Mouse (Mus musculus) adrenal gland, postnatal 14 days (tissue): Measurements from ENCODE around the gene Ntn1. TPM values are rescaled to one million over a fixed set of nuclear protein-coding genes. Genes with fewer than 3 reads are reported as not detected.

ENCODE experiments used
- DNase-seq: peaks from one replicate; pipeline ENCODE4 v3.0.0; 2021; ENCODE audit warnings: mixed read lengths
- total RNA-seq: library from RNA; stranded (reverse); gene quantifications from 2 replicates; pipeline ENCODE4 v1.2.3, GENCODE M21; 2021

The Ntn1 gene
- total RNA-seq, 1 experiment from 2014 or later: 8.8 TPM

DNA sequence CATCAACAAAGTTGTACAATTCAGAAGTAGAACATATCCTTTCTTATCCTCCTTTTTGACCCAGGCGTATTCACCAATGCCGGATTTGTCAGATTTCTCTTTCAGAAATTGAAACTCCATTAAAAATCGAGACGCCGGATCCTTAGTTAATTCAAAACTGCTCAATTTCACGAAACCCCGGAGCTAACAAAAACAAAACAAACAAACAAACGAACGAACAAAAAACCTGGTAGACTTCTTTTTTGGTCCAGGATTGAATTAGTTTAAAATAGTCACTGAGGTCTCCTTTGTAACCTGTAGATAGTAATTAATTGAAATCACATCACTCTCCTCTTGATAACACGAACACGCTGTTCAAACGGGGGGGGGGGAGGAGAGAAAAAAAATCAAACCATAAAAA, 16.5 kb downstream of the Ntn1 start:
- no peak for DNase-seq

DNA sequence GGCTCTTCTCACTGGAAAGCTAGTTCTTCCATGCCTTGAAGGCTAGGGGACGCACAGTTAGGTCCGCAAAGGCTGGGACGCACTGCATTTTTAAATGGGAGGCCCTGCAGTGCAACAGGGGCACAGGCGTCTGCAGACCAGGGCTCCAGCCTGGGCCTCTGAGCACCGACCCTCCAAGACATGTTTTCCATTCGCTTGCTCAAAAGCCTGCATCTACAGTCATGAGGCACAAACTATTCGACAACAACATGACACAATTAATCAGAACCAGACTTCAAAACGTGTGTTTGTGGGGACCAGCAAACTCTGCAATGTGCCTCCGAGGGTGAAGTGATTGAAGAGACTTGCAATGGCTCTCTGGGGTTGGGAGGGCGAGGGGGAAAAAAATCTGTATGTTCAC, 17.1 kb downstream of the Ntn1 start:
- no peak for DNase-seq

- DNase-seq: no peak
Observed at GRCm38 (mm10) chr11:68381833-68382232, 18.8 kb downstream of the Ntn1 start.

GRCm38 (mm10) chr11:68381318-68381717, 19.3 kb downstream of the Ntn1 start:
- no peak for DNase-seq

- DNase-seq: no peak
Observed at GRCm38 (mm10) chr11:68378946-68379764, 21.5 kb downstream of the Ntn1 start.

DNA sequence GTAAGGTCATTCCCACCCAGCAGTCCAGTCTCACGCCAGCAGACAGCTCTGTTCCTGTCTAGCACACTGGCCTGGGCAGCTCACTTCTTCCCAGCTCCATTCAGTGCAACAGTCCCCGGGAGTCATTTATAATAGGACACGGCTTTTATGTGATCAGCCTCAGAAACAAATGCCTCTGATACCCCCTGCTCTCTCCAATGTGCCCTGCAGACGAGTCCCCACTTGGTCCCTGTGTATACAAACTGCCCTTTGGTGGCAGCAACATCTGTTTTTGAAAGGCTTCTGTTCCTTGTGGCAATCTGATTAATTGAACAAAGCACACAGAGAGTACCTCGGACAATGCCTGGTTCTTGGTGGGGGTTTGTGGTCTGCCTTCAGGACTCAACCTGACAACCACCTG, 22.2 kb downstream of the Ntn1 start:
- DNase-seq: no peak

DNA sequence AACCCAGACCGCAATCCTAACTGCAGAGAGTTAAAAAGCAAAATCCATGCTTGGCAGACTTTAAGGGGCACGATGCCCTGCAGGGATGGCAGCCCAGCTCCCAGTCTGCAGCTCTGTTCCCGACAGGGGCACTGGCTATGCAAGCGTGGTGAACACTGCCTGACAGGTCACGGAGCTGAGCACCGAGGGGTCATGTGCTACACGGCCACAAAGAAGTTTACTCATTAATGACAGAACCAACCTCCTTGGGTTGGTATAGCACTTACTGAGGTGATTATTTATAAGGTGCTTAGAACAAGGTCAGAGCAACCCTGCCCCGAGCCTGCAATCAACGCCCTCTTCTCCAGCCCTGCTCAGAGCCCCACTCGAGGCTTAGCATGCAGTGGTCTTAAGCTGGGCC, 27.5 kb downstream of the Ntn1 start:
- DNase-seq: no peak

DNA sequence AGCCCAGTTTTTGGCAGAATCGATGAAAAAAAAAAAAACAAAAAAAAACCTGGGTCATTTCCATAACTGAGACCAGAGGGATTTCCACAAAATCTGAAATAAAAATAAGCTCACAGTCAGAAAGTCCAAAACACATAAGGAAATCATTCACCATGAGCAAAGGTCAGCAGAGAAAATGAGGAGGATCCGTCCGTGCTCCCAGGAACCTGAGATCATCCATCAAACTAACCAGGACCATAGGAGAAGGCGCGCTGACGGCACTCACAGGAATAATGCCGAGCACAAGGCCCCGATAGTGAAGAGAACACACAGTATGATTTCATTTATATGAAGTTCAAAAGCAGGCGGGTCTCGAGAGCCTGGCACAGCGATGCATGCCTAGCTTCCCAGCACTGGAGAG, 29.0 kb downstream of the Ntn1 start:
- DNase-seq: no peak

- no peak for DNase-seq
Observed at GRCm38 (mm10) chr11:68356901-68357300, 43.7 kb downstream of the Ntn1 start.

DNA sequence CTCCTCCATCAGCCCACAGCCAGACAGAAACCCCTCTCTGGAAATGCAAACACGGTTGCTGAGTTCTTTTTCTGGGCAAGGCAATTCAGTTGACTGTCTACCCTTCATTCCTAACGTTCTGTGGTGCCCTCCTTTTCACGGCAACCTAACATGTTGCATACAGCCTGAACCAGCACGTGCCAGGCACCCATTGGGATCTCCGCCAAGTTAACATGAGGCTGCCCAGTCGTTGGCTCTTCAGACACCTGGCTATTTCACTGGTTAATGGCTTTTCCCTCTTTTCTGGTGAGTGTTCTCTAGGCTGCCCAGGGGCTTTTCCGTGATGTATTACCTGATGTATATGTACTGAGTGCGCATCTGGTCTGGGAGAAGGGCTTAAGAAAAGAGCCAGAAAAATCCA, 45.1 kb downstream of the Ntn1 start:
- DNase-seq: no peak

DNA sequence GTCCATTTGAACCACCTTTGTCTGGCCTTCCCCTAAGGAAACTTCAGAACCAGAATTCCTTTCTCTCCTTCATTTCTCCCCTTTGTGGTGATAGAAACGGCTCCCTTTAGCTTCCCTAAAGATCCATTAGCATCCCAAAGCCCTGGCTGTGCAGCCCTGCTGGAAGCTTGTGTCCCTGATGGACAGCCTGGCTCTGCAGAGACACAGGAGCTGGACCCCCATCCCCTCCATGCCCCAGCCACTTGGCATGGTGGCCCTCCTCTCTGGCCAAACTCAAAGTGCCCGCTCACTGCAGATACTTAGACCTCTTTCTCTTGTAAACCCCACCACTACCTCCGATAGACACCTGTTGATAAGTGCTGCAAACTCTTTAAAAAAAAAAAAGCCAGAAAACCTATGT, 45.8 kb downstream of the Ntn1 start:
- no peak for DNase-seq

DNA sequence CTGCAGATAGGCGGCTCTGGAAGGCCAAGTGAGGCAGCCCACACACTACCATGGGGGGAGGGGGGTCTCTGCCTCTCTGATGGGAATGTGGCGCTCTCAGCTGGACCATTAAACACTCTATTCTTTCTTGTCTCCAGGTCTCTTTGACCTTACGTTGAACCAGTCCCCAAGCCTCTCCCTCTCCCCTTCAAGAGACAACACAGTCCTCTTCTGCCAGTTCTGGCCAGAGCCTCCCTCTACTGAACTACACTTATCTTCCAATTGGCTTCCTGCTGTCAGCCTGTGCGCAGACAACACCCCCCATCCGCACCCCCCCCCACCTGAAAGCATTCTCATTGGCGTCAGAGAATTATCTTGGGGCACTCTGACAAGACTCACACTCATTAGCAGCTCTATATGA, 48.4 kb downstream of the Ntn1 start:
- no peak for DNase-seq

DNA sequence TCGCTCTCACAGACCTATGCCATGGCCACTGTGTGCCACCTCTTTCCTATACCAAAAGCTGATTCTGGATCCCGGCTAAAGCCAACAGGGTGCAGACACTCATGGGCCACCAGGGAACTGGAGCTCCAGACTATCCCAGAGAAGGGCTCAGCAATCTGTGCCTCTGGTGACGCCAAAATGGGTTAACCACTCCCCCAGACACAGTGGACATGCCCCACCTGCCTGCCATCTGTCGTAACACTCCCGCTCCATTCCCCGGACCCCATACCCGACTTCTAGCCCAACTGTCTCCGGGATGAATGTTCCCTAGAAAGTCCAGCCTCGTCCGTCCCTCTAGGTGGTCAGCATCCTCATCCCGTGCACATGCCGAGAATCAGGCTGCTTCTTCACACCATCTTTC, 51.8 kb downstream of the Ntn1 start:
- DNase-seq: no peak

GRCm38 (mm10) chr11:68348083-68348482, 52.5 kb downstream of the Ntn1 start:
- no peak for DNase-seq

- DNase-seq: no peak
Observed at GRCm38 (mm10) chr11:68347508-68347907, 53.1 kb downstream of the Ntn1 start.

GRCm38 (mm10) chr11:68346099-68346498, 54.5 kb downstream of the Ntn1 start:
- no peak for DNase-seq

GRCm38 (mm10) chr11:68344221-68344620, 56.4 kb downstream of the Ntn1 start:
- DNase-seq: no peak

- DNase-seq: no peak
Observed at GRCm38 (mm10) chr11:68342761-68343160, 57.9 kb downstream of the Ntn1 start.

DNA sequence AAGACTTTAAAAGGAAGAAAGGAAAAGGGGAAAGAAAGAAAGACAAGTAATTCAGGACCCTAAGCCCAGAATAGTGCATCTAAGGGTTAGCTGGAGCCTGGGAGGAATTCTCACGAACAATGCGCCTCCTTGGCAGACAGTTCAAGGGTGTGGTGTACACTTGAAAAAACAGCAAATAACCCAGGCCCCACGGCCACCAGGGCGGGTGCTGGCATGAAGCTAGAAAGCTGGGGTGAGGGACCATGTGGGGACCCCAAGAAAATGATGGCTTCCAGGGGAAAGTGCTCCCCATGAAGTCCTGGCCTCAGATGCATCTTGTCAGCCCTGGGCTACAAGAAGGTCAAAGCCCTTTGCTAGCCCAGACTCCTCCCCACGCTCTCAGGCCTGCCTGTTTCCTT, 58.6 kb downstream of the Ntn1 start:
- no peak for DNase-seq

DNA sequence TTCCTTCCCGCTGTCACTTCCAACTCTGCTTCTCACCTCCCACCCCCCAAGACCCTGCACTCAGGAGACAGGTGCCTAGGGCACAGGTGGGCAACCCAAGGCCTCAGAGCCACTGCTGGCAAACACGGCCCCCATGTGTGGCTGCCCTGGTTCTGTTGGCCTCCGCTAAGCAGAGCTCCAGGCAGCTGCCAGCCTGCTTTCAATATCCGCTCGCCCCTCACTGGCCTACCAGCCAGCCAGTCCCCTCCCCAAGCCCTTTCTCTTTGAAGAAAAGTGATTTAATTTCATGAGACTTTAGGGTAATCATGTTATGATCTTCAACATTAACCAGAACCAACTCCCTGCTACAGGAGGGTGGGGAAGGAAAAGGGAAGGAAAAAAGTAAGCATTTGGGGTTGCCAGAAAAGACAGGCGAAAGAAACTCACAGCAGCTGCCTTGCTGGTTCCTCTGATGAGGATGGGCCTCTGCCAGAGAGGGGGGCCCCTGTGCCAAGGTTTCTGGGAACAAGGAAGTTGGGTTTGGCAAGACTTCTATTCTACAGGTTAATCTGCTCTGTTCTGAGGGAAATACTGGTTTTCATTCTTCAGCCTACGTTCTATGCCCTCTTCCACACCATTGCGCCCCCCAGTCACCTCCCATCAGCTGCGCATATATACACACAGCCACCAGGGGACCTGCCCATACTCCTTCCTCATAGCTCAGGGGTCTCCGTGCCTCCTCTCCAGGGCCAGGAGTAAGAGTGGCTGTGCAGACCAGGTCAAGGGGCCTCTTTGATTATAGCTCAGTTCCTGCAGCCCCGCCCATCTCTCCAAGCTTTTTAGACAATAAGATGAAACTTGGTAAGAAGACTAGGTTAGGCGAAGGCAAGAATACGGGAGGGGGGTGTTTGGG, 59.3 kb downstream of the Ntn1 start:
- peak; percentile 21 for DNase-seq

DNA sequence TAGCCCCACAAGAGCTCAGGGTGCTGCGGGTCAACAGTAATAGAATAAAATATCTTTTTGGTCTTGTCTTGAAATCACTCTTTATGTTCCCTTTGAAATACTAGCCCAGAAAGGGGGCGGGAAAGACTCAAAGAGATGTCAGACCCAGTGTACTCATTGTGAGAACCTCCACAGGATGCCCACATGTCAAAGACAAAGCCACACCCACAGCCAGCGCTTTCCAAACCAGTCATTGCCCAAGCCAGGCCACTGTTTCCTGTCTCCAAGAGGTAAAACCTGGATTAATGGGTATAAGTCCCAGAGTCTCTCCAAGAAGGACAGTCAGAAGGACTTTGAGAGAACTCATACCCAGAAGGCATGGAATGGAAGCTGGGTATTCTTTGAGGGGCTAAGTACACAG, 60.3 kb downstream of the Ntn1 start:
- DNase-seq: no peak

- no peak for DNase-seq
Observed at GRCm38 (mm10) chr11:68339856-68340255, 60.8 kb downstream of the Ntn1 start.

- DNase-seq: peak; percentile 23
Observed at GRCm38 (mm10) chr11:68339331-68339730, 61.3 kb downstream of the Ntn1 start.
